Mouse (Mus musculus): ENCODE results near the gene Srpr. TPM values are rescaled to one million over a fixed set of nuclear protein-coding genes. Genes with fewer than 3 reads are reported as not detected.

Srpr gene
- 100 to 1,000 TPM; 140 to 169 (median 165) TPM for total RNA-seq (2022)

- DNase-seq: peak; percentile 87
Measured at GRCm38 (mm10) chr9:35199772-35200471, at the start of gene Srpr, which contains the start of gene Tirap. Gene Srpr (plus strand): TSS chr9:35200175. Gene Tirap (minus strand): TSS chr9:35200291.

- no peak for DNase-seq
Measured at GRCm38 (mm10) chr9:35152923-35153322, 47.1 kb upstream of the Srpr start.

- DNase-seq: no peak
Measured at GRCm38 (mm10) chr9:35156002-35156710, 43.8 kb upstream of the Srpr start.

- no peak for DNase-seq
Measured at GRCm38 (mm10) chr9:35156862-35157261, 43.1 kb upstream of the Srpr start.

GRCm38 (mm10) chr9:35158477-35158876 is 41.5 kb upstream of the Srpr start:
- no peak for DNase-seq

- DNase-seq: no peak
Measured at GRCm38 (mm10) chr9:35160662-35161061, 39.3 kb upstream of the Srpr start.

- DNase-seq: no peak
Measured at GRCm38 (mm10) chr9:35161721-35162120, 38.3 kb upstream of the Srpr start.

- peak; percentile 15 for DNase-seq
Measured at GRCm38 (mm10) chr9:35163011-35163690, 36.8 kb upstream of the Srpr start.

GRCm38 (mm10) chr9:35164142-35164874 is 35.7 kb upstream of the Srpr start:
- no peak for DNase-seq

- DNase-seq: no peak
Measured at GRCm38 (mm10) chr9:35166144-35166797, 33.7 kb upstream of the Srpr start.

GRCm38 (mm10) chr9:35166798-35167635 is 33.0 kb upstream of the Srpr start:
- no peak for DNase-seq

- no peak for DNase-seq
Measured at GRCm38 (mm10) chr9:35170071-35170470, 29.9 kb upstream of the Srpr start.

- DNase-seq: no peak
Measured at GRCm38 (mm10) chr9:35173331-35173730, 26.6 kb upstream of the Srpr start.

- DNase-seq: peak; percentile 92
Measured at GRCm38 (mm10) chr9:35175251-35176123, 24.5 kb upstream of the Srpr start, which contains the start of gene Dcps. Gene Dcps (minus strand): TSS chr9:35176061.

GRCm38 (mm10) chr9:35176124-35176659 is 23.8 kb upstream of the Srpr start:
- DNase-seq: no peak

- DNase-seq: no peak
Measured at GRCm38 (mm10) chr9:35182832-35183231, 17.1 kb upstream of the Srpr start.

- DNase-seq: no peak
Measured at GRCm38 (mm10) chr9:35183359-35183758, 16.6 kb upstream of the Srpr start.

- no peak for DNase-seq
Measured at GRCm38 (mm10) chr9:35186430-35186829, 13.5 kb upstream of the Srpr start.

- no peak for DNase-seq
Measured at GRCm38 (mm10) chr9:35187351-35187903, 12.5 kb upstream of the Srpr start.
